Mouse (Mus musculus) thymus, postnatal 10 days (tissue): ENCODE measurements at regions not wholly inside any gene's neighbourhood (a gene's known extent, or its start where the extent isn't known, plus 50 kb on each side); places are given as distances from the start of the nearest gene placed in this dataset.

Source experiments
- DNase-seq, 2 experiments: peaks; one replicate each; pipeline ENCODE4 v3.0.0; 2021; ENCODE audit warnings: low spot score in 2 of 2

GRCm38 (mm10) chr15:88370366-88370765 lies 229.7 kb upstream of the Zdhhc25 start:
- DNase-seq, result no peak

- DNase-seq, result no peak
Measured at GRCm38 (mm10) chr15:88372039-88372438, 228.1 kb upstream of the Zdhhc25 start.

- DNase-seq, result no peak
Measured at GRCm38 (mm10) chr15:88373923-88374322, 226.2 kb upstream of the Zdhhc25 start.

GRCm38 (mm10) chr15:88379342-88379741 lies 220.8 kb upstream of the Zdhhc25 start:
- DNase-seq, result no peak

- DNase-seq, result no peak
Measured at GRCm38 (mm10) chr15:88379951-88380623, 220.0 kb upstream of the Zdhhc25 start.

GRCm38 (mm10) chr15:88381419-88381818 lies 218.7 kb upstream of the Zdhhc25 start:
- no peak for DNase-seq

GRCm38 (mm10) chr15:88385943-88386342 lies 214.2 kb upstream of the Zdhhc25 start:
- DNase-seq, result no peak

- DNase-seq, result no peak
Measured at GRCm38 (mm10) chr15:88386711-88387110, 213.4 kb upstream of the Zdhhc25 start.

GRCm38 (mm10) chr15:88391822-88392221 lies 208.3 kb upstream of the Zdhhc25 start:
- DNase-seq, result no peak

GRCm38 (mm10) chr15:88399064-88399463 lies 201.0 kb upstream of the Zdhhc25 start:
- no peak for DNase-seq

- DNase-seq, result no peak
Measured at GRCm38 (mm10) chr15:88399989-88400388, 200.1 kb upstream of the Zdhhc25 start.

GRCm38 (mm10) chr15:88400787-88401186 lies 199.3 kb upstream of the Zdhhc25 start:
- no peak for DNase-seq

GRCm38 (mm10) chr15:88408461-88409379 lies 191.4 kb upstream of the Zdhhc25 start:
- no peak for DNase-seq

- DNase-seq, result no peak
Measured at GRCm38 (mm10) chr15:88414206-88414605, 185.9 kb upstream of the Zdhhc25 start.

GRCm38 (mm10) chr15:88418881-88419280 lies 181.2 kb upstream of the Zdhhc25 start:
- DNase-seq, result no peak

- no peak for DNase-seq
Measured at GRCm38 (mm10) chr15:88428441-88428840, 171.7 kb upstream of the Zdhhc25 start.

- no peak for DNase-seq
Measured at GRCm38 (mm10) chr15:88430941-88431340, 169.2 kb upstream of the Zdhhc25 start.

GRCm38 (mm10) chr15:88448272-88448671 lies 151.8 kb upstream of the Zdhhc25 start:
- DNase-seq, result no peak

GRCm38 (mm10) chr15:88451241-88451640 lies 148.9 kb upstream of the Zdhhc25 start:
- DNase-seq, result no peak

GRCm38 (mm10) chr15:88468107-88468506 lies 132.0 kb upstream of the Zdhhc25 start:
- DNase-seq, result no peak

GRCm38 (mm10) chr15:88468810-88469209 lies 131.3 kb upstream of the Zdhhc25 start:
- DNase-seq, result no peak

- DNase-seq, result no peak
Measured at GRCm38 (mm10) chr15:88469508-88470455, 130.3 kb upstream of the Zdhhc25 start.
